Mouse (Mus musculus) fat pad, adult 2 months (tissue): ENCODE measurements around the gene Enah.

Source experiments
- DNase-seq: peaks from one replicate; pipeline ENCODE4 v3.0.0-alpha.2; 2011; ENCODE audit warnings: low read depth, low spot score; ENCODE audit errors: extremely low read depth

The Enah gene

GRCm38 (mm10) chr1:181963827-181964226, 56.0 kb downstream of the Enah start:
- no peak for DNase-seq

GRCm38 (mm10) chr1:181963351-181963750, 56.4 kb downstream of the Enah start:
- no peak for DNase-seq

GRCm38 (mm10) chr1:181960383-181960782, 59.4 kb downstream of the Enah start:
- DNase-seq = no peak

- no peak for DNase-seq
Observed at GRCm38 (mm10) chr1:181958392-181958791, 61.4 kb downstream of the Enah start.

- no peak for DNase-seq
Observed at GRCm38 (mm10) chr1:181957736-181958135, 62.1 kb downstream of the Enah start.

- DNase-seq = no peak
Observed at GRCm38 (mm10) chr1:181953547-181953946, 66.2 kb downstream of the Enah start.

GRCm38 (mm10) chr1:181951266-181951665, 68.5 kb downstream of the Enah start:
- no peak for DNase-seq

- DNase-seq = no peak
Observed at GRCm38 (mm10) chr1:181950721-181951120, 69.1 kb downstream of the Enah start.

- DNase-seq = no peak
Observed at GRCm38 (mm10) chr1:181948191-181948590, 71.6 kb downstream of the Enah start.

GRCm38 (mm10) chr1:181937064-181937463, 82.7 kb downstream of the Enah start:
- DNase-seq = no peak

GRCm38 (mm10) chr1:181928388-181928787, 91.4 kb downstream of the Enah start:
- DNase-seq = no peak

- DNase-seq = no peak
Observed at GRCm38 (mm10) chr1:181923384-181923783, 96.4 kb downstream of the Enah start.

- no peak for DNase-seq
Observed at GRCm38 (mm10) chr1:181921580-181922494, 98.0 kb downstream of the Enah start.

- DNase-seq = no peak
Observed at GRCm38 (mm10) chr1:181911841-181912240, 107.9 kb downstream of the Enah start.

- DNase-seq = no peak
Observed at GRCm38 (mm10) chr1:181901706-181902373, 118.0 kb downstream of the Enah start.

- DNase-seq = no peak
Observed at GRCm38 (mm10) chr1:181900846-181901245, 118.9 kb downstream of the Enah start.

GRCm38 (mm10) chr1:181898961-181899360, 120.8 kb downstream of the Enah start:
- DNase-seq = no peak

- no peak for DNase-seq
Observed at GRCm38 (mm10) chr1:181896991-181897390, 122.8 kb downstream of the Enah start.

- DNase-seq = no peak
Observed at GRCm38 (mm10) chr1:181893721-181894120, 126.1 kb downstream of the Enah start.

- no peak for DNase-seq
Observed at GRCm38 (mm10) chr1:181889670-181890069, 130.1 kb downstream of the Enah start.

GRCm38 (mm10) chr1:181888801-181889200, 131.0 kb downstream of the Enah start:
- no peak for DNase-seq

- peak; percentile 40 for DNase-seq
Observed at GRCm38 (mm10) chr1:181881532-181881931, 138.3 kb downstream of the Enah start.
